Mouse (Mus musculus): Measurements from ENCODE around the gene Pkmyt1. TPM values are rescaled to one million over a fixed set of nuclear protein-coding genes. Genes with fewer than 3 reads are reported as not detected.
A peak's percentile ranks its signal among the peaks of the same experiment; 100 is the strongest.

The Pkmyt1 gene
- total RNA-seq (2017) = 0.86 to 3.7 TPM (median 2.6 TPM) in 3 replicates

GRCm38 (mm10) chr17:23725999-23726757 is at the start of gene Pkmyt1:
TSS of gene Pkmyt1 (plus strand) at chr17:23726336.
- ATAC-seq (replicated peaks; ENCODE audit: insufficient number of reproducible peaks, low FRiP score, low TSS enrichment, poor library complexity, severe bottlenecking) = peak; percentile 84

GRCm38 (mm10) chr17:23676473-23677031 is 49.6 kb upstream of the Pkmyt1 start:
- ATAC-seq (replicated peaks; ENCODE audit: insufficient number of reproducible peaks, low FRiP score, low TSS enrichment, poor library complexity, severe bottlenecking) = no peak

GRCm38 (mm10) chr17:23677236-23677679 is 48.9 kb upstream of the Pkmyt1 start, which contains the start of gene Tnfrsf12a:
TSS of gene Tnfrsf12a (minus strand) at chr17:23677468.
- ATAC-seq (replicated peaks; ENCODE audit: insufficient number of reproducible peaks, low FRiP score, low TSS enrichment, poor library complexity, severe bottlenecking) = 0 out of 2 replicates have a peak, but pooled peaks have one; percentile 13

GRCm38 (mm10) chr17:23679127-23679835 is 46.9 kb upstream of the Pkmyt1 start, which contains the start of gene Cldn6:
TSS of gene Cldn6 (plus strand) at chr17:23679249.
- no peak for ATAC-seq (replicated peaks; ENCODE audit: insufficient number of reproducible peaks, low FRiP score, low TSS enrichment, poor library complexity, severe bottlenecking)

- ATAC-seq (replicated peaks; ENCODE audit: insufficient number of reproducible peaks, low FRiP score, low TSS enrichment, poor library complexity, severe bottlenecking) = no peak
Measured at GRCm38 (mm10) chr17:23680336-23680735, 45.8 kb upstream of the Pkmyt1 start.

GRCm38 (mm10) chr17:23681086-23681485 is 45.0 kb upstream of the Pkmyt1 start:
- no peak for ATAC-seq (replicated peaks; ENCODE audit: insufficient number of reproducible peaks, low FRiP score, low TSS enrichment, poor library complexity, severe bottlenecking)

GRCm38 (mm10) chr17:23682092-23682491 is 44.0 kb upstream of the Pkmyt1 start:
- ATAC-seq (replicated peaks; ENCODE audit: insufficient number of reproducible peaks, low FRiP score, low TSS enrichment, poor library complexity, severe bottlenecking) = no peak

- no peak for ATAC-seq (replicated peaks; ENCODE audit: insufficient number of reproducible peaks, low FRiP score, low TSS enrichment, poor library complexity, severe bottlenecking)
Measured at GRCm38 (mm10) chr17:23682530-23682929, 43.6 kb upstream of the Pkmyt1 start.

- ATAC-seq (replicated peaks; ENCODE audit: insufficient number of reproducible peaks, low FRiP score, low TSS enrichment, poor library complexity, severe bottlenecking) = no peak
Measured at GRCm38 (mm10) chr17:23683226-23683625, 42.9 kb upstream of the Pkmyt1 start.

GRCm38 (mm10) chr17:23683856-23684672 is 42.1 kb upstream of the Pkmyt1 start, which contains the start of gene Cldn9:
TSS of gene Cldn9 (minus strand) at chr17:23684026.
- ATAC-seq (replicated peaks; ENCODE audit: insufficient number of reproducible peaks, low FRiP score, low TSS enrichment, poor library complexity, severe bottlenecking) = no peak

- no peak for ATAC-seq (replicated peaks; ENCODE audit: insufficient number of reproducible peaks, low FRiP score, low TSS enrichment, poor library complexity, severe bottlenecking)
Measured at GRCm38 (mm10) chr17:23694491-23694890, 31.6 kb upstream of the Pkmyt1 start.

- ATAC-seq (replicated peaks; ENCODE audit: insufficient number of reproducible peaks, low FRiP score, low TSS enrichment, poor library complexity, severe bottlenecking) = no peak
Measured at GRCm38 (mm10) chr17:23695801-23696200, 30.3 kb upstream of the Pkmyt1 start.

- ATAC-seq (replicated peaks; ENCODE audit: insufficient number of reproducible peaks, low FRiP score, low TSS enrichment, poor library complexity, severe bottlenecking) = no peak
Measured at GRCm38 (mm10) chr17:23699131-23700077, 26.7 kb upstream of the Pkmyt1 start.

GRCm38 (mm10) chr17:23700079-23700478 is 26.1 kb upstream of the Pkmyt1 start:
- peak; percentile 91 for ATAC-seq (replicated peaks; ENCODE audit: insufficient number of reproducible peaks, low FRiP score, low TSS enrichment, poor library complexity, severe bottlenecking)

GRCm38 (mm10) chr17:23703301-23703700 is 22.8 kb upstream of the Pkmyt1 start:
- ATAC-seq (replicated peaks; ENCODE audit: insufficient number of reproducible peaks, low FRiP score, low TSS enrichment, poor library complexity, severe bottlenecking) = no peak

GRCm38 (mm10) chr17:23704741-23705140 is 21.4 kb upstream of the Pkmyt1 start:
- ATAC-seq (replicated peaks; ENCODE audit: insufficient number of reproducible peaks, low FRiP score, low TSS enrichment, poor library complexity, severe bottlenecking) = no peak

- no peak for ATAC-seq (replicated peaks; ENCODE audit: insufficient number of reproducible peaks, low FRiP score, low TSS enrichment, poor library complexity, severe bottlenecking)
Measured at GRCm38 (mm10) chr17:23705525-23706104, 20.5 kb upstream of the Pkmyt1 start.

Measured in monocyte, adult 5-6 weeks (primary cell).